Mouse (Mus musculus) hindbrain, embryonic 16.5 days (tissue): ENCODE data around the gene Ddx39b. TPM values are rescaled to one million over a fixed set of nuclear protein-coding genes. Genes with fewer than 3 reads are reported as not detected.
"Not testable (repeated sequence)": the region's sequence is repeated elsewhere in the genome, so short reads cannot be mapped to it uniquely, and the experiment has no call there.

Experiments
- ATAC-seq: fragments of 200-750 bp; cut with Nextera tagmentation; 2 replicates; pipeline ENCODE4 v1.8.0; 2017; ENCODE audit warnings: moderate TSS enrichment, moderate library complexity
- H3K27ac ChIP-seq: fragments of 300-500 bp; sonication (generic); 2 replicates; pipeline ENCODE4 v1.5.1; 2014; ENCODE audit warnings: low read depth, mild to moderate bottlenecking, control low read depth, low read length, moderate library complexity
- H3K27me3 ChIP-seq: fragments of 300-500 bp; sonication (generic); replicated peaks from 2 replicates; pipeline ENCODE4 v1.6.1; 2014; ENCODE audit warnings: low read length; ENCODE audit not compliant: control insufficient read depth, insufficient read depth
- H3K36me3 ChIP-seq: fragments of 300-500 bp; sonication (generic); 2 replicates; pipeline ENCODE4 v1.6.1; 2014; ENCODE audit warnings: mild to moderate bottlenecking, low read length, moderate library complexity, mixed read lengths; ENCODE audit not compliant: control insufficient read depth, insufficient read depth
- H3K4me1 ChIP-seq: fragments of 300-500 bp; sonication (generic); 2 replicates; pipeline ENCODE4 v1.6.1; 2014; ENCODE audit warnings: low read depth, low read length; ENCODE audit not compliant: control insufficient read depth, insufficient read depth
- H3K4me2 ChIP-seq: fragments of 300-500 bp; sonication (generic); 2 replicates; pipeline ENCODE4 v1.6.1; 2014; ENCODE audit warnings: mild to moderate bottlenecking, low read length, control low read depth, moderate library complexity
- H3K4me3 ChIP-seq: fragments of 300-500 bp; sonication (generic); 2 replicates; pipeline ENCODE4 v1.5.1; 2014; ENCODE audit warnings: mild to moderate bottlenecking, low read length, control low read depth, moderate library complexity
- H3K9ac ChIP-seq: fragments of 300-500 bp; sonication (generic); 2 replicates; pipeline ENCODE4 v1.6.1; 2014; ENCODE audit warnings: low read depth, mild to moderate bottlenecking, control low read depth, low read length, moderate library complexity
- H3K9me3 ChIP-seq: fragments of 300-500 bp; sonication (generic); 2 replicates; pipeline ENCODE4 v1.6.1; 2014; ENCODE audit warnings: mild to moderate bottlenecking, low read length, moderate library complexity; ENCODE audit not compliant: control insufficient read depth
- WGBS: fragments of 180-500 bp; shearing (Covaris S2); extraction: QIAGEN DNeasy Blood & Tissue Kit; methylation state at CpG from one replicate; pipeline ENCODE4 v1.1.7; 2014; 5-methylcytosine and 5-hydroxymethylcytosine counted together
- polyA plus RNA-seq: library from polyadenylated mRNA; unstranded; fragments of >200 nt; fragmentation: Nextera tagmentation; extraction: Ambion mirVana; gene quantifications from 2 replicates; pipeline ENCODE4 v1.2.1, GENCODE M21; 2015

Ddx39b gene
- polyA plus RNA-seq, 1 experiment from 2014 or later: 331 TPM

DNA sequence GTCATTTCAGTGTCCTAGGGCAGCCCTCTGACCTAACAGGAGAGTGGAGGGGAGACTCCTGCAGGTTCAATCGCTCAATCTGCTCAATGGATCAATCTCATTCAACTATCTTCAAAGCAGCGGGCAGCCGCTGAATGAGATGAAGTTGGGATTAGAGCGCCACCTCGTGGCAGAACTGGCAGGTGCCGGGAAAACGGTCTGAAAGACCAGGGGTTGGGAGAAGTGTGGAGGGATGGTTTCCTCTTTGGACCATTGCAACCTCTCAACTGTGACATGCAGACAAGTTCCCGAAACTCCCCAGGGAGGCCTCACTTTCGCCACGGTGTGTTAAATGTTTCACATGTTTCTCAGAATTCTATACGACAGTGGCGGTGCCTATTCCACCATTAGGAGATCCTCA is 9.5 kb upstream of the Ddx39b start:
- Histone ChIP-seq H3K4me3 (no peak overlapping the region), H3K4me1 (peaks cover 22% of the 10 kb centered on the region), H3K36me3 (peaks cover 16% of the 10 kb centered on the region), H3K27me3 (no peaks in the 10 kb centered on the region), H3K4me2 (peak overlapping the region; percentile 39), H3K9ac (peak overlapping the region; percentile 11; the same call in 1 of the 2 replicates), H3K27ac (no peak overlapping the region), H3K9me3 (no peaks in the 10 kb centered on the region)
- no peak for ATAC-seq
- WGBS: 11% methylated on average over 12 of the region's 12 CpGs

DNA sequence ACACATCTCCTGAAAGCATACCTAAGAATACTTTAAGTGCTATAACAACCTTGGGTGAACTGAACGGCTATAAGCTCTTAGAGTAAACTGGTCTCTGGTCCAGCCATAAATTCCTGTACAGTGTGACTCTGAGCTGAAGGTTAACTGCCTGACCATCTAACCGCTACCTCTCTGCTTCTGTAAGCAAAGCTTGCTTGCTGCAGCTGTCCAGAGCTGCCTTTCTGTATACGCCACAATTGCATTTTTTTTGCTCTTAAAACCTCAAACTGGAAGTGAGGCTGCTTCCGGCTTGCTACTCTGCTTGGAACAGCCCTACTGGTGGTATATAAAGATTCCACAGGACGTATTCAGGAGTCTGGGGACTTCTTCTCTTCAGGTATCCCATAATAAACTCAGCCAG is 8.9 kb upstream of the Ddx39b start:
- Histone ChIP-seq H3K9me3 (no peaks in the 10 kb centered on the region), H3K36me3 (peaks cover 14% of the 10 kb centered on the region), H3K4me3 (no peak overlapping the region), H3K27me3 (no peaks in the 10 kb centered on the region), H3K27ac (no peak overlapping the region), H3K9ac (no peak overlapping the region), H3K4me1 (peaks cover 27% of the 10 kb centered on the region), H3K4me2 (no peak overlapping the region)
- no peak for ATAC-seq
- WGBS: 84% methylated on average over 5 of the region's 5 CpGs

DNA sequence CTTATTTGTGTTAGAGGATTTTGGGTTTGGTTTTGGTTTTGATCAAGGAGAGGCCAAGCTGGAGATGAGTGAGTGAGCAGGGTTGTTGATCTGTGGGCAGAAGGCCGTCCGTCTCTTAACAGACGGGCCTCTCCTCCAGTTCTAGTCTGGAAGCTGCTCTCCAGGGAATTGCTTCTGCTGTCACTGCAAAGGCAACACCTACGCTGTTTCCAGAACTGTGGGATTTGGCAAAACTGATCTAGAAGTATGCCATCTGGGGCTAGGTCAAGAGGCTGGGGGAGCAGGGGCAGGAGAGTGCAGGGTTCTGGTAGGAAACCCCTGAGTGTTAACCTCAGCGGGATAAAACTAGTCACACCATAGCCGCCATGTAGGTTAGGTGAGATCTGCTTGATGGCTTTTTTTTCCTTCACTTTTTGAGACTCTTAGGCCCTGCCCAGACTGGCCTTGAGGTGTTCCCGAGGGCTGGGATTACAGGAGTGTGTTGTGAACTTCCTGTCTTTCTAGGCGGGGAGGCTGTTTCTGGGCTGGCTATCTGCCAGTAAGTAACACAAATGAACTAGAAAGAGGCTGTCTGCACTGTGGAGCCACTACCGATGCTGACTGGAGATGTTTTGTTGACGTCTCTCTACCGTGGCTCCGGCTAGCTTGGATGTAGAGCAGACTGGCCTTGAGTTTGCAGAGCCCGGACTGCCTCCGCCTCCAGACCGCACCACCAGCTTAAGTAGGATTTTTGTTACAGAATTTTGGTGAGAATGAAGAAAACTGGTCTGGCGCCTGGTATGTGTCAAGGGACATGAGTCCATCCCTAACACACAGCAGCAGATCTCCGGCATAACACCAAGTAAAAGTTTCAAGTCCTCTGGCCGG is 8.2 kb upstream of the Ddx39b start, which contains the start of gene Atp6v1g2:
TSS of gene Atp6v1g2 (plus strand) at position 547 of the 867 bp plus-strand sequence.
- H3K4me1 ChIP-seq: peaks cover 28% of the 10 kb centered on the region
- no peaks in the 10 kb centered on the region for H3K27me3 ChIP-seq
- H3K4me3 ChIP-seq: peak within 1 kb of the TSS; percentile 54
- peak within 1 kb of the TSS; percentile 89 for H3K4me2 ChIP-seq
- no peak within 1 kb of the TSS for H3K27ac ChIP-seq
- H3K9ac ChIP-seq: peak within 1 kb of the TSS; percentile 75; the same call in 1 of the 2 replicates
- H3K36me3 ChIP-seq: peaks cover 13% of the 10 kb centered on the region; the same call in 1 of the 2 replicates
- no peaks in the 10 kb centered on the region for H3K9me3 ChIP-seq
- no peak for ATAC-seq
- WGBS: 74% methylated on average over 18 of the region's 18 CpGs

DNA sequence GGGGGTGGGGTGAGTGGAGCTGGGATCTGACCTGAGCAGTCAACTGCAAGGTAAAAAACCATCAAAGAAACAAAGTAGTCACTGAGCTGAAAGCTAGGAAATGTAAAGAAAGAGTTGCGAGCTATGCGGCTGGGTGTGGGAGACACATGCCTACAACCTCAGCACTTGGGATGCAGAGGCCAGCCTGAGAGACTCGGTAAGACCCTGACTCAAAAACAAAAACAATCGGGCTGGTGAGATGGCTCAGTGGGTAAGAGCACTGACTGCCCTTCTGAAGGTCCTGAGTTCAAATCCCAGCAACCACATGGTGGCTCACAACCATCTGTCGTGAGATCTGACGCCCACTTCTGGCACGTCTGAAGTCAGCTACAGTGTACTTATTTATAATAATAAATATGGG is 7.5 kb upstream of the Ddx39b start:
- not testable (repeated sequence) for H3K4me3 ChIP-seq, H3K36me3 ChIP-seq, H3K9ac ChIP-seq, H3K4me2 ChIP-seq, H3K9me3 ChIP-seq, H3K27ac ChIP-seq, ATAC-seq, H3K27me3 ChIP-seq
- peaks cover 28% of the 10 kb centered on the region for H3K4me1 ChIP-seq
- WGBS: 81% methylated on average over 7 of the region's 7 CpGs

DNA sequence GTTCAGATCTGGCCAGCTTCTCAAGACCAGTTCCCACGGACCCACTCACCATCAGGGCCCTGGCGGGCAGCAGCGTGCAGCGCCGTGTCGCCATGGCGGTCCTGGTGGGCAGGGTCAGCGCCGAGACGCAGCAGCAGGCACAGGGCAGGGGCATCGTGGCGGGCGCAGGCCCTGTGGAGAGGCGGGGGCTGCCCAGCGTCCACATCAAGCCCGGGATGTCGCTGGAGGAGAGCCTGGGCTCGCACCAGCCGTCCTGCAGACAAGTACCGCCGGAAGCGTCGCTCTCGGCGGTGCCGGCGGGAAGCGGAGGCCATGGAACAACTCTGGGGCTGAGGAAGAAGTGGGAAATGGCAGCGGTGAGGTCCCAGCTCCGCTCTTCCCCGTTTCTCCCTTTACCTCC is 6.6 kb upstream of the Ddx39b start:
- 3% methylated on average over 31 of the region's 31 CpGs for WGBS
- Histone ChIP-seq H3K4me2 (peak overlapping the region; percentile 89), H3K4me1 (peaks cover 28% of the 10 kb centered on the region), H3K36me3 (peaks cover 6% of the 10 kb centered on the region; the same call in 1 of the 2 replicates), H3K27me3 (no peaks in the 10 kb centered on the region), H3K9ac (peak overlapping the region; percentile 75), H3K4me3 (peak overlapping the region; percentile 54), H3K9me3 (no peaks in the 10 kb centered on the region), H3K27ac (peak overlapping the region; percentile 95)
- ATAC-seq: no peak

DNA sequence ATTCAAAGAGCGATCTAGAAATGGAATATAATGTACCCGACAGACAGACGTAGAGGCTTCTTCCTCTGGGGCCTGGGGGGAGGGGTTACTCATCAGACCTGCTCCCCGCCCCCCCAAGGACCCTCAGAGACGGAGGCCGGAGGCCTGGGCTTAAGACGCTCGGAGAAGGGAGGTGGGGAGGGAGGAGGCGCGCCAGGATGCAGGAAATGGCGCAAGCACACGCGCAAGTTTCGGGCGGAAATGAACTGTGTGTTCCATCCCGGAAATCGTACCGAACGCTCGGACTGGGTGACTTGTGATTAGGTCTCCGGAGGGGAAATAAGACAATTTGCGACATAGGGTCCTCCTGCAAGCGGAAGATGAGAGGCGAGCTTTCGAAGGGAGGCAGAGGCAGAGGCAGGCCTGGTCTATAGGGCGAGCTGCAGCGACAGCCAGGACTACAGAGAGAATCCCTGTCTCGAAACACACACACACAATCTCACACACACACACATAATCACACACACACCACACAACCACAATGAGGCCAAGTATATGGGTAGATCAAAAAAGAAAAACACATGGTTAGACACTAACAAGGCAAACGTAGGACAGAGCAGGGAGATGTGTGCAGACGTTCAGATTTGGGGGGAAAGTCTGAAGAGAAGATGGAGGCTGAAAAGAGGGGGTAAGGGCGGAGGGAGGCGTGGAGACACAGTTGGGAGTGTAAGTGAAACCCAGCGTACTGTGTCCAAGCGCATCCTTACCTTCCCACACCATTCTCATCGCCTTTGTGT is 5.7 kb upstream of the Ddx39b start, which contains the start of gene Nfkbil1:
TSS of gene Nfkbil1 (minus strand) at position 179 of the 776 bp plus-strand sequence.
- H3K9me3 ChIP-seq: no peaks in the 10 kb centered on the region
- no peaks in the 10 kb centered on the region for H3K27me3 ChIP-seq
- ATAC-seq: peak; percentile 84
- H3K27ac ChIP-seq: peak within 1 kb of the TSS; percentile 95
- H3K36me3 ChIP-seq: peaks cover 6% of the 10 kb centered on the region; the same call in 1 of the 2 replicates
- peak within 1 kb of the TSS; percentile 75 for H3K9ac ChIP-seq
- peaks cover 34% of the 10 kb centered on the region for H3K4me1 ChIP-seq
- H3K4me2 ChIP-seq: peak within 1 kb of the TSS; percentile 89
- H3K4me3 ChIP-seq: peak within 1 kb of the TSS; percentile 54
- WGBS: 0% methylated on average over 35 of the region's 35 CpGs

DNA sequence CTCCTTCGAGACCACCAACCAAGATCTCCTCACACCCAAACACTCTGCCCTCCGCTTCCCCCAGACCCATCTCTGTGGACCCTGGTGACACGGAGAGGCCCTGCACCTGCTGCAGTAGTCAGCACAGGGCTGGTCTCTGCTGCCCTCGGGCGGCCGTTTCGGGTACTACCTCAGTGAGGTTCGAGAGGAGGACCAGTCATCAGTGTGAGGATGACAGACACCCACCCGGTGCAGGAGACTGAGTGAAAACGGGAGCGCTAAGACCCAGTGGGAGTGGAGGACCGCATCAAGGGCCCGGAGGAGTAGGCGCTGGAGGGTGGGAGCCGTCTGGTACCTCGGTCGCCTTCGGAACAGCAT is 5.2 kb upstream of the Ddx39b start:
- 1% methylated on average over 18 of the region's 18 CpGs for WGBS
- H3K36me3 ChIP-seq: peaks cover 2% of the 10 kb centered on the region; the same call in 1 of the 2 replicates
- peak overlapping the region; percentile 75 for H3K9ac ChIP-seq
- H3K4me2 ChIP-seq: peak overlapping the region; percentile 89
- ATAC-seq: peak; percentile 85
- H3K4me1 ChIP-seq: peaks cover 34% of the 10 kb centered on the region
- H3K4me3 ChIP-seq: peak overlapping the region; percentile 54
- H3K9me3 ChIP-seq: no peaks in the 10 kb centered on the region
- no peaks in the 10 kb centered on the region for H3K27me3 ChIP-seq
- peak overlapping the region; percentile 95 for H3K27ac ChIP-seq

DNA sequence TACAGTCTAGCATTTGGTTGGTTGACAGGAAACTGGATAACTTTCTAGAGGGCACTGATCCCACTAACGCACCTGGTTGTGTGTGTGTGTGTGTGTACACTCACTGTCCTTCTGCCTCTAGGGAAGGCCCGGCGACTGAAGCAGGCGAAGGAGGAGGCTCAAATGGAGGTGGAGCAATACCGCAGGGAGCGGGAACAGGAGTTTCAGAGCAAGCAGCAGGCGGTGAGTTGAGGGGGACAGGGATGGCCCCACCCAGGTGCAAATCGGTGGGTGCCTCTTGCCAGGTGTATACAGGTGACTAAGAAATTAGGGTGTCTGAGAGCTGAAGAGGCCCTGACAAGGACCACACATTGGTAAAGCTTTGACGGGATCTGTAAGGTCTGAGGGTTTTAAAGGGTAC is 4.5 kb upstream of the Ddx39b start:
- H3K9me3 ChIP-seq: no peaks in the 10 kb centered on the region
- H3K4me2 ChIP-seq: peak overlapping the region; percentile 89
- H3K27me3 ChIP-seq: no peaks in the 10 kb centered on the region
- peaks cover 30% of the 10 kb centered on the region for H3K4me1 ChIP-seq
- H3K27ac ChIP-seq: peak overlapping the region; percentile 95
- H3K36me3 ChIP-seq: peaks cover 2% of the 10 kb centered on the region; the same call in 1 of the 2 replicates
- 69% methylated on average over 9 of the region's 9 CpGs for WGBS
- peak overlapping the region; percentile 54 for H3K4me3 ChIP-seq
- H3K9ac ChIP-seq: peak overlapping the region; percentile 75
- ATAC-seq: no peak

DNA sequence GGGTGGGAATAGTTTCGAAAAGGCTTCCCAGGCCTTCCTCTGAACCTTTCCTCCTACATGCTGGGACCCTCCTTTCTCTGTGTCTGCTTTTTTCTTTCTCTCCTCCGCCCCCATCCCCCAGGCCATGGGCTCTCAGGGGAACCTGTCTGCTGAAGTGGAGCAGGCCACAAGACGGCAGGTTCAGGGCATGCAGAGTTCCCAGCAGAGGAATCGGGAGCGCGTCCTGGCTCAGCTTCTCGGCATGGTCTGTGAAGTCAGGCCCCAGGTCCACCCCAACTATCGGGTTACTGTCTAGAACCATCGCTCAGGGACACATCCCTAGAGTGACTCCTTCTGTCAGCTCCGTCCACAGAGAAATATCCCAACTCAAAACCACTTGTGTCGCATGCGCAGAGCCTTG is 4.0 kb upstream of the Ddx39b start:
- H3K4me1 ChIP-seq: peaks cover 26% of the 10 kb centered on the region
- H3K27ac ChIP-seq: no peak overlapping the region
- peak overlapping the region; percentile 54; the same call in 1 of the 2 replicates for H3K4me3 ChIP-seq
- H3K4me2 ChIP-seq: peak overlapping the region; percentile 89
- WGBS: 84% methylated on average over 12 of the region's 12 CpGs
- H3K36me3 ChIP-seq: peaks cover 2% of the 10 kb centered on the region; the same call in 1 of the 2 replicates
- no peaks in the 10 kb centered on the region for H3K27me3 ChIP-seq
- H3K9me3 ChIP-seq: no peaks in the 10 kb centered on the region
- H3K9ac ChIP-seq: peak overlapping the region; percentile 75; the same call in 1 of the 2 replicates
- ATAC-seq: no peak
